Mouse (Mus musculus): Measurements from ENCODE around the gene Med18. TPM values are rescaled to one million over a fixed set of nuclear protein-coding genes. Genes with fewer than 3 reads are reported as not detected.
"Not testable (repeated sequence)": the region's sequence is repeated elsewhere in the genome, so short reads cannot be mapped to it uniquely, and the experiment has no call there.

The Med18 gene
- polyA plus RNA-seq, 1 experiment from 2014 or later = 24.5 TPM

- peaks cover 15% of the 10 kb centered on the region; the same call in 1 of the 2 replicates for H3K36me3 ChIP-seq (ENCODE audit: control insufficient read depth, insufficient read depth, low read length)
- no peak overlapping the region for H3K27ac ChIP-seq (ENCODE audit: low read depth, low read length)
- no peak overlapping the region for H3K9ac ChIP-seq (ENCODE audit: low read depth, low read length)
- H3K4me3 ChIP-seq (ENCODE audit: low read length) = no peak overlapping the region
- H3K4me2 ChIP-seq (replicated peaks; ENCODE audit: low read depth, low read length) = no peak overlapping the region
- H3K27me3 ChIP-seq (ENCODE audit: control insufficient read depth, insufficient read depth, low read length) = no peaks in the 10 kb centered on the region
- WGBS = 81% methylated on average over 3 of the region's 3 CpGs
- ATAC-seq (ENCODE audit: low FRiP score, low TSS enrichment) = no peak
- 0 out of 2 replicates have a peak, but pooled peaks cover 4% of the 10 kb centered on the region for H3K4me1 ChIP-seq (ENCODE audit: control insufficient read depth, insufficient read depth, low read length)
- H3K9me3 ChIP-seq (ENCODE audit: control insufficient read depth, low read length) = no peaks in the 10 kb centered on the region
Observed at GRCm38 (mm10) chr4:132488521-132488920, 24.8 kb upstream of the Med18 start.

- Histone ChIP-seq H3K36me3 (ENCODE audit: control insufficient read depth, insufficient read depth, low read length) (no peaks in the 10 kb centered on the region), H3K9me3 (ENCODE audit: control insufficient read depth, low read length) (no peaks in the 10 kb centered on the region), H3K27me3 (ENCODE audit: control insufficient read depth, insufficient read depth, low read length) (no peaks in the 10 kb centered on the region), H3K4me2 (replicated peaks; ENCODE audit: low read depth, low read length) (no peak overlapping the region), H3K9ac (ENCODE audit: low read depth, low read length) (no peak overlapping the region), H3K4me1 (ENCODE audit: control insufficient read depth, insufficient read depth, low read length) (no peaks in the 10 kb centered on the region), H3K4me3 (ENCODE audit: low read length) (no peak overlapping the region), H3K27ac (ENCODE audit: low read depth, low read length) (no peak overlapping the region)
- 72% methylated on average over 5 of the region's 5 CpGs for WGBS
- ATAC-seq (ENCODE audit: low FRiP score, low TSS enrichment) = no peak
Observed at GRCm38 (mm10) chr4:132484820-132485219, 21.1 kb upstream of the Med18 start.

GRCm38 (mm10) chr4:132484231-132484630 is 20.5 kb upstream of the Med18 start:
- ATAC-seq (ENCODE audit: low FRiP score, low TSS enrichment) = no peak
- H3K36me3 ChIP-seq (ENCODE audit: control insufficient read depth, insufficient read depth, low read length) = no peaks in the 10 kb centered on the region
- H3K4me1 ChIP-seq (ENCODE audit: control insufficient read depth, insufficient read depth, low read length) = no peaks in the 10 kb centered on the region
- H3K4me2 ChIP-seq (replicated peaks; ENCODE audit: low read depth, low read length) = no peak overlapping the region
- no peaks in the 10 kb centered on the region for H3K9me3 ChIP-seq (ENCODE audit: control insufficient read depth, low read length)
- WGBS = 90% methylated on average over 4 of the region's 4 CpGs
- H3K27ac ChIP-seq (ENCODE audit: low read depth, low read length) = no peak overlapping the region
- H3K27me3 ChIP-seq (ENCODE audit: control insufficient read depth, insufficient read depth, low read length) = no peaks in the 10 kb centered on the region
- no peak overlapping the region for H3K9ac ChIP-seq (ENCODE audit: low read depth, low read length)
- no peak overlapping the region for H3K4me3 ChIP-seq (ENCODE audit: low read length)

GRCm38 (mm10) chr4:132482956-132483608 is 19.4 kb upstream of the Med18 start:
- H3K27ac ChIP-seq (ENCODE audit: low read depth, low read length) = no peak overlapping the region
- no peak overlapping the region for H3K4me2 ChIP-seq (replicated peaks; ENCODE audit: low read depth, low read length)
- no peaks in the 10 kb centered on the region for H3K9me3 ChIP-seq (ENCODE audit: control insufficient read depth, low read length)
- no peaks in the 10 kb centered on the region for H3K36me3 ChIP-seq (ENCODE audit: control insufficient read depth, insufficient read depth, low read length)
- no peak overlapping the region for H3K4me3 ChIP-seq (ENCODE audit: low read length)
- WGBS = 65% methylated on average over 13 of the region's 13 CpGs
- no peak overlapping the region for H3K9ac ChIP-seq (ENCODE audit: low read depth, low read length)
- ATAC-seq (ENCODE audit: low FRiP score, low TSS enrichment) = no peak
- H3K4me1 ChIP-seq (ENCODE audit: control insufficient read depth, insufficient read depth, low read length) = no peaks in the 10 kb centered on the region
- H3K27me3 ChIP-seq (ENCODE audit: control insufficient read depth, insufficient read depth, low read length) = no peaks in the 10 kb centered on the region

- H3K9ac ChIP-seq (ENCODE audit: low read depth, low read length); H3K36me3 ChIP-seq (ENCODE audit: control insufficient read depth, insufficient read depth, low read length); H3K9me3 ChIP-seq (ENCODE audit: control insufficient read depth, low read length); H3K4me2 ChIP-seq (replicated peaks; ENCODE audit: low read depth, low read length); H3K27ac ChIP-seq (ENCODE audit: low read depth, low read length); H3K27me3 ChIP-seq (ENCODE audit: control insufficient read depth, insufficient read depth, low read length); ATAC-seq (ENCODE audit: low FRiP score, low TSS enrichment); H3K4me1 ChIP-seq (ENCODE audit: control insufficient read depth, insufficient read depth, low read length); H3K4me3 ChIP-seq (ENCODE audit: low read length): not testable (repeated sequence)
- 73% methylated on average over 3 of the region's 3 CpGs for WGBS
Observed at GRCm38 (mm10) chr4:132482104-132482503, 18.4 kb upstream of the Med18 start.

- Histone ChIP-seq H3K4me1 (ENCODE audit: control insufficient read depth, insufficient read depth, low read length) (no peaks in the 10 kb centered on the region), H3K4me3 (ENCODE audit: low read length) (no peak overlapping the region), H3K27ac (ENCODE audit: low read depth, low read length) (no peak overlapping the region), H3K9me3 (ENCODE audit: control insufficient read depth, low read length) (no peaks in the 10 kb centered on the region), H3K9ac (ENCODE audit: low read depth, low read length) (no peak overlapping the region), H3K4me2 (replicated peaks; ENCODE audit: low read depth, low read length) (no peak overlapping the region), H3K27me3 (ENCODE audit: control insufficient read depth, insufficient read depth, low read length) (no peaks in the 10 kb centered on the region), H3K36me3 (ENCODE audit: control insufficient read depth, insufficient read depth, low read length) (no peaks in the 10 kb centered on the region)
- 91% methylated on average over 8 of the region's 8 CpGs for WGBS
- ATAC-seq (ENCODE audit: low FRiP score, low TSS enrichment) = no peak
Observed at GRCm38 (mm10) chr4:132477833-132478232, 14.1 kb upstream of the Med18 start.

GRCm38 (mm10) chr4:132475895-132476878 is 12.5 kb upstream of the Med18 start:
- H3K27me3 ChIP-seq (ENCODE audit: control insufficient read depth, insufficient read depth, low read length) = no peaks in the 10 kb centered on the region
- H3K27ac ChIP-seq (ENCODE audit: low read depth, low read length) = no peak overlapping the region
- no peak overlapping the region for H3K4me3 ChIP-seq (ENCODE audit: low read length)
- H3K4me1 ChIP-seq (ENCODE audit: control insufficient read depth, insufficient read depth, low read length) = no peaks in the 10 kb centered on the region
- H3K36me3 ChIP-seq (ENCODE audit: control insufficient read depth, insufficient read depth, low read length) = no peaks in the 10 kb centered on the region
- no peak overlapping the region for H3K9ac ChIP-seq (ENCODE audit: low read depth, low read length)
- ATAC-seq (ENCODE audit: low FRiP score, low TSS enrichment) = no peak
- 69% methylated on average over 13 of the region's 13 CpGs for WGBS
- no peaks in the 10 kb centered on the region for H3K9me3 ChIP-seq (ENCODE audit: control insufficient read depth, low read length)
- H3K4me2 ChIP-seq (replicated peaks; ENCODE audit: low read depth, low read length) = no peak overlapping the region

GRCm38 (mm10) chr4:132474631-132475030 is 10.9 kb upstream of the Med18 start:
- H3K4me2 ChIP-seq (replicated peaks; ENCODE audit: low read depth, low read length) = no peak overlapping the region
- no peaks in the 10 kb centered on the region for H3K4me1 ChIP-seq (ENCODE audit: control insufficient read depth, insufficient read depth, low read length)
- no peaks in the 10 kb centered on the region for H3K36me3 ChIP-seq (ENCODE audit: control insufficient read depth, insufficient read depth, low read length)
- H3K9me3 ChIP-seq (ENCODE audit: control insufficient read depth, low read length) = no peaks in the 10 kb centered on the region
- no peak for ATAC-seq (ENCODE audit: low FRiP score, low TSS enrichment)
- 0 out of 2 replicates have a peak overlapping the region, but pooled peaks have one; percentile 18 for H3K27ac ChIP-seq (ENCODE audit: low read depth, low read length)
- no peak overlapping the region for H3K9ac ChIP-seq (ENCODE audit: low read depth, low read length)
- 64% methylated on average over 4 of the region's 4 CpGs for WGBS
- no peak overlapping the region for H3K4me3 ChIP-seq (ENCODE audit: low read length)
- H3K27me3 ChIP-seq (ENCODE audit: control insufficient read depth, insufficient read depth, low read length) = no peaks in the 10 kb centered on the region

- no peak for ATAC-seq (ENCODE audit: low FRiP score, low TSS enrichment)
- WGBS = 86% methylated on average over 9 of the region's 9 CpGs
- Histone ChIP-seq H3K9me3 (ENCODE audit: control insufficient read depth, low read length) (no peaks in the 10 kb centered on the region), H3K27me3 (ENCODE audit: control insufficient read depth, insufficient read depth, low read length) (no peaks in the 10 kb centered on the region), H3K4me2 (replicated peaks; ENCODE audit: low read depth, low read length) (no peak overlapping the region), H3K27ac (ENCODE audit: low read depth, low read length) (no peak overlapping the region), H3K9ac (ENCODE audit: low read depth, low read length) (no peak overlapping the region), H3K4me1 (ENCODE audit: control insufficient read depth, insufficient read depth, low read length) (no peaks in the 10 kb centered on the region), H3K36me3 (ENCODE audit: control insufficient read depth, insufficient read depth, low read length) (no peaks in the 10 kb centered on the region), H3K4me3 (ENCODE audit: low read length) (no peak overlapping the region)
Observed at GRCm38 (mm10) chr4:132473411-132473810, 9.7 kb upstream of the Med18 start.
